Mouse (Mus musculus): ENCODE data around the gene Gm45140.
"Not testable (repeated sequence)": the region's sequence is repeated elsewhere in the genome, so short reads cannot be mapped to it uniquely, and the experiment has no call there.

The Gm45140 gene

GRCm38 (mm10) chr6:87775588-87776245 is 59.9 kb downstream of the Gm45140 start:
- no peak for DNase-seq (ENCODE audit: low spot score)

- no peak for DNase-seq (ENCODE audit: low spot score)
Measured at GRCm38 (mm10) chr6:87774909-87775308, 60.7 kb downstream of the Gm45140 start.

GRCm38 (mm10) chr6:87774466-87774865 is 61.1 kb downstream of the Gm45140 start:
- DNase-seq (ENCODE audit: low spot score): no peak

- no peak for DNase-seq (ENCODE audit: low spot score)
Measured at GRCm38 (mm10) chr6:87770626-87771025, 65.0 kb downstream of the Gm45140 start.

- not testable (repeated sequence) for DNase-seq (ENCODE audit: low spot score)
Measured at GRCm38 (mm10) chr6:87764296-87764695, 71.3 kb downstream of the Gm45140 start.

- DNase-seq (ENCODE audit: low spot score): no peak
Measured at GRCm38 (mm10) chr6:87763376-87764280, 72.0 kb downstream of the Gm45140 start.

GRCm38 (mm10) chr6:87762161-87762560 is 73.4 kb downstream of the Gm45140 start:
- no peak for DNase-seq (ENCODE audit: low spot score)

GRCm38 (mm10) chr6:87759850-87760249 is 75.7 kb downstream of the Gm45140 start:
- DNase-seq (ENCODE audit: low spot score): no peak

- no peak for DNase-seq (ENCODE audit: low spot score)
Measured at GRCm38 (mm10) chr6:87759404-87759803, 76.2 kb downstream of the Gm45140 start.

- DNase-seq (ENCODE audit: low spot score): no peak
Measured at GRCm38 (mm10) chr6:87756896-87757295, 78.7 kb downstream of the Gm45140 start.

- DNase-seq (ENCODE audit: low spot score): no peak
Measured at GRCm38 (mm10) chr6:87755196-87755595, 80.4 kb downstream of the Gm45140 start.

- DNase-seq (ENCODE audit: low spot score): no peak
Measured at GRCm38 (mm10) chr6:87751574-87751973, 84.0 kb downstream of the Gm45140 start.

GRCm38 (mm10) chr6:87750184-87750910 is 85.2 kb downstream of the Gm45140 start:
- DNase-seq (ENCODE audit: low spot score): no peak

GRCm38 (mm10) chr6:87748531-87748930 is 87.1 kb downstream of the Gm45140 start:
- no peak for DNase-seq (ENCODE audit: low spot score)

- no peak for DNase-seq (ENCODE audit: low spot score)
Measured at GRCm38 (mm10) chr6:87748078-87748477, 87.5 kb downstream of the Gm45140 start.

- no peak for DNase-seq (ENCODE audit: low spot score)
Measured at GRCm38 (mm10) chr6:87746849-87747248, 88.7 kb downstream of the Gm45140 start.

- DNase-seq (ENCODE audit: low spot score): no peak
Measured at GRCm38 (mm10) chr6:87746059-87746458, 89.5 kb downstream of the Gm45140 start.

GRCm38 (mm10) chr6:87745301-87745700 is 90.3 kb downstream of the Gm45140 start:
- no peak for DNase-seq (ENCODE audit: low spot score)

GRCm38 (mm10) chr6:87744632-87745031 is 91.0 kb downstream of the Gm45140 start:
- no peak for DNase-seq (ENCODE audit: low spot score)

GRCm38 (mm10) chr6:87743281-87743680 is 92.3 kb downstream of the Gm45140 start:
- no peak for DNase-seq (ENCODE audit: low spot score)

- DNase-seq (ENCODE audit: low spot score): no peak
Measured at GRCm38 (mm10) chr6:87742804-87743203, 92.8 kb downstream of the Gm45140 start.

GRCm38 (mm10) chr6:87741978-87742377 is 93.6 kb downstream of the Gm45140 start:
- no peak for DNase-seq (ENCODE audit: low spot score)

GRCm38 (mm10) chr6:87740496-87740895 is 95.1 kb downstream of the Gm45140 start:
- DNase-seq (ENCODE audit: low spot score): no peak

Data from ovary, postnatal 10 days (tissue).